Mouse (Mus musculus): ENCODE measurements at regions not wholly inside any gene's neighbourhood (a gene's known extent, or its start where the extent isn't known, plus 50 kb on each side); places are given as distances from the start of the nearest gene placed in this dataset.

GRCm38 (mm10) chr10:14234005-14234602, 268.2 kb downstream of the Hivep2 start:
- no peak for DNase-seq
- intact Hi-C loops (cut with DNase I): no loop called here

GRCm38 (mm10) chr10:14233335-14233734, 267.5 kb downstream of the Hivep2 start:
- intact Hi-C loops (cut with DNase I): no loop called here
- no peak for DNase-seq

GRCm38 (mm10) chr10:14231464-14231863, 265.6 kb downstream of the Hivep2 start:
- no peak for DNase-seq
- intact Hi-C loops (cut with DNase I): no loop called here

GRCm38 (mm10) chr10:14217284-14217683, 251.4 kb downstream of the Hivep2 start:
- no peak for DNase-seq
- intact Hi-C loops (cut with DNase I): loop anchor here (5.0 kb wide), 1 partner anchor 95 kb away; no protein-coding TSS in a partner anchor

GRCm38 (mm10) chr10:14216191-14216992, 250.5 kb downstream of the Hivep2 start:
- peak in 1 of 2 experiments; percentile 10 for DNase-seq
- intact Hi-C loops (cut with DNase I): loop anchor here (5.0 kb wide), 1 partner anchor 96 kb away; no protein-coding TSS in a partner anchor

GRCm38 (mm10) chr10:14215512-14215911, 249.6 kb downstream of the Hivep2 start:
- intact Hi-C loops (cut with DNase I): loop anchor here (5.0 kb wide), 1 partner anchor 97 kb away; no protein-coding TSS in a partner anchor
- peak in 1 of 2 experiments; percentile 30 for DNase-seq

- intact Hi-C loops (cut with DNase I): no loop called here
- DNase-seq: no peak
Observed at GRCm38 (mm10) chr10:14213536-14213935, 247.7 kb downstream of the Hivep2 start.

GRCm38 (mm10) chr10:14211926-14212325, 246.1 kb downstream of the Hivep2 start:
- peak in 1 of 2 experiments; percentile 30 for DNase-seq
- intact Hi-C loops (cut with DNase I): no loop called here

GRCm38 (mm10) chr10:14211481-14211880, 245.6 kb downstream of the Hivep2 start:
- intact Hi-C loops (cut with DNase I): no loop called here

GRCm38 (mm10) chr10:14210445-14210844, 244.6 kb downstream of the Hivep2 start:
- intact Hi-C loops (cut with DNase I): no loop called here
- DNase-seq: no peak

More at GRCm38 (mm10) chr10:14211481-14211880, 245.6 kb downstream of the Hivep2 start:
- no peak for DNase-seq

GRCm38 (mm10) chr10:14210045-14210444, 244.2 kb downstream of the Hivep2 start:
- intact Hi-C loops (cut with DNase I): no loop called here

GRCm38 (mm10) chr10:14208206-14208605, 242.3 kb downstream of the Hivep2 start:
- intact Hi-C loops (cut with DNase I): no loop called here
- DNase-seq: no peak

More at GRCm38 (mm10) chr10:14210045-14210444, 244.2 kb downstream of the Hivep2 start:
- no peak for DNase-seq

- DNase-seq: no peak
- intact Hi-C loops (cut with DNase I): no loop called here
Observed at GRCm38 (mm10) chr10:14207616-14208015, 241.7 kb downstream of the Hivep2 start.

- DNase-seq: no peak
- intact Hi-C loops (cut with DNase I): no loop called here
Observed at GRCm38 (mm10) chr10:14207051-14207570, 241.2 kb downstream of the Hivep2 start.
